Mouse (Mus musculus): ENCODE measurements around the gene 5730455P16Rik.

DNA sequence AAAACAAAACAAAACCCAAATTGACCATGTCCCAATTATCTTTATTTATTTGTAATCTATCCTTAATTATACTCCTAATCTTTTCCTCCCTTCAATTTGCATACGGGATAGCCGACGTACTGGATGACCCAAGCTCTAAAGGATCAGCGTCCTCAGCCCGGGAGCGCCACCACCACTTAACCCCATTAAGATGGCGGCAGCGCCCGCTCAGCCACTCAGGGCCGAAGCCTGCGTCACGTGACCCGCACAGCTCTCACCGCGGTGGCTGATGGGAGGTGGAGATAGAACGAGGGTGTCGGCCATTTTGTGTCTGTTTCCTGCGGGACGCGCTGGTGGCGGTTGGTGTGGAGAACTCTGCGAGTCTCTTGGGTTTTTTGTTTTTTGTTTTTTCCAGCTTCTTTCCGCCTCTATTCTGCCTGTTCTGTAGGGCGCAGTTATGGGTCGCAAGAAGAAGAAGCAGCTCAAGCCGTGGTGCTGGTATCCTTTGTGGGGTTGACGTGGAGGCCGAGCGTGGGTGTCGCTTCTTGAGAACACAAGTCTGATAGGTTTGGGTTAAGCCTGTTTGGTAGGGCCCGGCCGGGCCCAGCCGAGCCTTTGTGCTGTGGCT lies 5.3 kb upstream of the 5730455P16Rik start, which contains the start of gene Zfp207:
- TF ChIP-seq EP300 (IDR thresholded peaks at IDR 0.05; ENCODE audit: low read depth) (no peak; the same call in 1 of the 2 replicates), CTCF (IDR thresholded peaks at IDR 0.05; ENCODE audit: low read depth) (no peak)
